Mouse (Mus musculus) granulocyte monocyte progenitor cell, adult 5-6 weeks (primary cell): ENCODE measurements around the gene Exo1. TPM values are rescaled to one million over a fixed set of nuclear protein-coding genes. Genes with fewer than 3 reads are reported as not detected.

Experiments
- ATAC-seq: replicated peaks from 2 replicates; pipeline ENCODE4 v1.8.0; 2016; ENCODE audit warnings: mild to moderate bottlenecking, moderate TSS enrichment, inconsistent platforms; ENCODE audit not compliant: poor library complexity, severe bottlenecking
- total RNA-seq, 2 experiments: library from RNA; stranded (forward) in 1 of 2; stranded (reverse) in 1 of 2; fragments of 200-712, 200-1000 nt in 1 of 2; fragments of >200 nt in 1 of 2; fragmentation: Nextera tagmentation in 1 of 2; gene quantifications; 2 replicates each; pipeline ENCODE4 v1.2.3; 2014 to 2017

Exo1 gene
- total RNA-seq, 2 experiments from 2014 or later: 44.5 to 88.1 TPM

- no peak for ATAC-seq
Observed at GRCm38 (mm10) chr1:175946718-175947315, 66.4 kb downstream of the Exo1 start.

DNA sequence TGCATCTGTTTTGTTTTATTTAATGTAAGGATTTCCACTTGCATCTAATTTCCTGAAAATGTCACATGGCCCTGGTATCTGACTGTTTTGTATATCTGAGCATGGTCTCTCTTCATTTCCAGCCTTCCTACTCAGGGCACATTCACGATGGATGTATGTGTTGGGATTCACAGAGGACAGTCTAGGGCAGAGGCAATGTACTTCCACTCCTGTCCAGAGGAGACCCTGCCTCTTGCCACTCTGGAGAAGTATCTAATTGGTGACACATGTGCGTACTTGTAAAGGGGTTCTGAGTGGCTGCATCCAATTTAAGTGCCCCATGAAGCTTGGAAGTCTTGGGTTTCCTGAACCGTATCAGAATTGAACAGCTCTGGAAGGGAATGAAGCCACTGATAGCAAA, 70.0 kb downstream of the Exo1 start:
- no peak for ATAC-seq

GRCm38 (mm10) chr1:175950851-175951250, 70.5 kb downstream of the Exo1 start:
- no peak for ATAC-seq

DNA sequence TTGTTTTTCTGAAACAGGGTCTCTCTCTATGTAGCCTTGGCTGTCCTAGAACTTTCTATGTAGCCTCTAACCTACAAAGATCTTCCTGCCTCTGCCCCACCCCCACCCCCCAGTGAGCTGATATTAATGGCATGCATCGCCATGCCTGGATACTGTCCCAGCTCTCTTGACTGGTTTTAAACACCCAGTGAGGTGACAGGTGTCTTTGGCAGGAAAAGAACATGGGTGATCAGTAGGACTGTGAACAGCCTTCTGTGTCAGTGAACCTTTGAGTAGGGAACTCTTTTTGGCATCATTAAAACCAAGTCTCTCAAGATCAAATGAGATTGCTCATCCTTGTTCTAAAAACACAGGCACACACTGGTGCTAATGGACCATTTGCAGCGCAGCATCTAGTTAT, 81.4 kb downstream of the Exo1 start:
- ATAC-seq: no peak

Other genes starting within 250 kb of the Exo1 start
- 0.13 and 1.3 TPM in 2 replicates for gene Opn3, start 187.8 kb upstream of the Exo1 start, total RNA-seq (2014; fragmentation: Nextera tagmentation)
- 0.39 and 0.82 TPM in 2 replicates for gene Opn3, start 187.8 kb upstream of the Exo1 start, total RNA-seq (2017)
- 8.9 and 13.5 TPM in 2 replicates for gene Chml, start 187.7 kb upstream of the Exo1 start, total RNA-seq (2014; fragmentation: Nextera tagmentation)
- gene Chml, start 187.7 kb upstream of the Exo1 start, total RNA-seq (2017): 13.8 and 14.5 TPM in 2 replicates
- gene Wdr64, start 182.0 kb upstream of the Exo1 start, total RNA-seq (2014; fragmentation: Nextera tagmentation): not detected in 2 replicates
- gene Wdr64, start 182.0 kb upstream of the Exo1 start, total RNA-seq (2017): not detected in 2 replicates
- gene Gm38100, start 39.7 kb downstream of the Exo1 start, total RNA-seq (2014; fragmentation: Nextera tagmentation): not detected in 2 replicates
- not detected in 2 replicates for gene Gm38100, start 39.7 kb downstream of the Exo1 start, total RNA-seq (2017)
- 0.30 and 0.43 TPM in 2 replicates for gene Rbm8a2, start 98.5 kb downstream of the Exo1 start, total RNA-seq (2014; fragmentation: Nextera tagmentation)
- 0.82 and 1.7 TPM in 2 replicates for gene Rbm8a2, start 98.5 kb downstream of the Exo1 start, total RNA-seq (2017)